Mouse (Mus musculus): Measurements from ENCODE around the gene Parp1.

GRCm38 (mm10) chr1:180639416-180640401 is 71.0 kb downstream of the Parp1 start:
- TF ChIP-seq CTCF (IDR thresholded peaks at IDR 0.05; ENCODE audit: borderline replicate concordance, insufficient read depth, low read depth, low read length) (no peak), POLR2A (IDR thresholded peaks at IDR 0.05; ENCODE audit: borderline replicate concordance, insufficient read depth, low read length) (no peak)

Measured in cerebellum, adult 2 months (tissue).